Mouse (Mus musculus): Measurements from ENCODE around the gene Adamts3.

Gene Adamts3

DNA sequence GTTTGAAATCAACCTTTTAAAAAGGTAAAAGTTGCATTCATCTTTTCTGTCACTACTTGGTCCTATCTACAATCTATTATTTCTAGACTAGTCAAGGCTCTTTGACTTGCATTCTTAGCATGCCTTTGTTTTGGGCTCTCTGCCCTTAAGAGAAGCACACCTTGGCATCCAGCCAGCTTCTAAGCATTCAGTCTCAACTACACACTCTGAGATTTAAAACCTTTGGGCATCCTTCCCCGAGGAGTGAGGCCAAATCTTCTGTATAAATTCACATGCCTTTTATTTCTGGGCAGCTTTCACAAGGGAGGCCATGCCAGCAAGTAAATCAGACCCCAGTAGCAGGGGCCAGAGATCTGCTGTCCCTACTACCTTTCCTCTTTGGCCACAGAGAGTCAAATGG is 178.9 kb downstream of the Adamts3 start:
- peak; percentile 9 for DNase-seq

DNA sequence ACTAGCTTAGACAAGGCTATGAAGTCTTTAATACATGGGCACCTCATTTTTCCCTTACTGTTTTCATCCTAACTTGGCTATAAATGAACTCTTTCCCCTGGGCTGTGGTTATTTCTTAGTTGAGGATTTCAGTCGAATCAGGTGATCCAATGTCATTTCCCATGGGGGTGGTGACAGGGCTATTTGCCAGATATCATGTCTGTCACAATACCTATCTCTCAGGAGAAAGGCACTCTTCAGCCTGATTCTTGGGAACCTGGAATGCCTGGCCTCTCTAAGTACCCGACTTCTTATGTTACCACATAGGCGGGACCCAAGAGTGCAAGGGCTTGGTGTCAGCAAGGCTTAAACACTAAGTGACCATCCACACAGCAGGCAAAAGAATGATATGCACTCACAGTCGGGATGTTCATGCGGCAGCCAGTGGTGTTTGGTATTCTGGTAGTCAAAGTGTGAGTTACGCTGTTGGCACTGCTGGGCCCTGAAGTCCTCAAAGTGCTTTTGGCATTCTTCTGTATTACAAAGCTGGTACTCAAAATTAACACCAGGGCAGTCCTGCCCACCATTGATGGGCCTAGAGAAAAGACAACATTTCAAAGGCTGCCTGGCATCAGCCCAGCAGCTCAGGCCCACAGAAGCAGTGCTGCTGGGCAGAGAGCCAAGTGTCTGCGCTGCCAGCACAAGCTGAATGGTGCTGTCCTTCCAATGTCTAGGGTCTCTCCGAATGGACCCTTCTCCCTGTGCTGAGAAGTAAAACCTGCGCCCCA is 181.7 kb downstream of the Adamts3 start:
- no peak for DNase-seq

GRCm38 (mm10) chr5:89687826-89688225 is 195.3 kb downstream of the Adamts3 start:
- DNase-seq, result no peak

DNA sequence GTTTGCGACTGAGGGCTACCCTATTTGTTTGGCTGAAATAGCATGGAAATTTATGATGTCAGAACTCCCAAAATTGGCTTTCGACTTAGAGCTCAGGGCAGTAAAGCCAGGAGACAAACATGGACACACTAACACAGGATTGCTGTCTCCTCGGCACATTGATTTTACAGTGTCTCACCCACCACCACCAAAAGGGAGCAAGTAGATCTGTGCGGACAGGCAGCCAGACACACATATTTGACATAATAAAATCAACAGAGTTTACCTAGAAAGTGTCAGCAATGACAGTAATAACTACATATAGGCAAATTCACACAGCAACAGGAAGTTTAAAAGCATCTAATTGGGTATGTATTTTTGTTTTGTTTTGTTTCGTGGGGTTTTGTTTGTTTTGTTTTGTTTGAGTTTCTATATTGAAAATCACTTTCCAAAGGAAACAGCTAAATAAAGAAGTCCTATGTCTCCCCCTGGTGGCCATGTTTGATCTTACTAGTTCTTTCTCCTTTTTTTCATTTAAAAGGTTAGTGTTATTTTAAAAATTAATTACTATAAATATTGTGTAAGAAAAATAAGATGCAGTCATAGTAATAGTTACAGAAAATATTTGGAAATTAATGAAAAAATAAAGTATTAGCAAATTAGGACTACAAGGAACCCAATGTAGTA is 203.1 kb downstream of the Adamts3 start:
- DNase-seq, result peak; percentile 28

- DNase-seq, result no peak
Measured at GRCm38 (mm10) chr5:89678148-89678547, 205.0 kb downstream of the Adamts3 start.

GRCm38 (mm10) chr5:89674066-89674848 is 208.9 kb downstream of the Adamts3 start:
- DNase-seq, result no peak

DNA sequence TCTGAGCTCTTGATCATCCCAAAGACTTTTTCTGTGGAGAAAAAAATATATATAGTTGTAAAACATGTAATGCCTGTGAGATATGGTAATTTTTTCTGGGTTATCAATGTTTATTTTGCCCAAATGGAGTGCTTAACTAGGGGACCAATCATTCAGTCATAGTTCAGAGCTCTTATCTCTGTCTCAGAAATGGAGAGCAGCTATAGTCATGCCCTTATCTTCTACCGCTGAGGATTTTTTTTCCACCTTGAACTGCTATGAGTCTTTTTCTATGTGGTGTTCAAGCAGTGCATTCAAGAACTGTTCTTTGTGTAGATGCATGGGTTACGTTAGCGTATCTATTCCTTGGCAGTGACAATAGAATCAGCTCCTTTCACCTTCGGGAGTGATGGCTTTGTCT is 210.2 kb downstream of the Adamts3 start:
- DNase-seq, result no peak

GRCm38 (mm10) chr5:89654327-89654726 is 228.8 kb downstream of the Adamts3 start:
- no peak for DNase-seq

DNA sequence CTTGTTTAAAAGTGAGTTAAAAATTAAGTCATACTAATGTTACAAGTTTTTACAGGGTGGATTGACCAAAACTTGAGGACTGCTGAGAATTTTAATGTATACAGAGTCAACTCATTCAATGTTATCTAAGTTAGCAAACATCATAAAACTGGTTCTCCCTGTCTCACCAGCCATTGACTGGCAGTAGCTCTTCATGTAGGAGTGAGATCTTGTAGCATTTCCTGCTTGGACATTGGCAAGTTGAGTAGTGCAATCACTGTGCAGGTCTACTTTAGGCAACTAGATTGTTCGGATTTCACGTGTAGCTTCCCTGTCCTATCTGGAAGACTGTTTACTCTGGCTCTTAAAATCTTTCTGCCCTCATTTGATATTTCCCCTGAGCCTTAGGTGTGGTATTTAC is 229.3 kb downstream of the Adamts3 start:
- DNase-seq, result no peak

GRCm38 (mm10) chr5:89646940-89647339 is 236.2 kb downstream of the Adamts3 start:
- DNase-seq, result no peak

DNA sequence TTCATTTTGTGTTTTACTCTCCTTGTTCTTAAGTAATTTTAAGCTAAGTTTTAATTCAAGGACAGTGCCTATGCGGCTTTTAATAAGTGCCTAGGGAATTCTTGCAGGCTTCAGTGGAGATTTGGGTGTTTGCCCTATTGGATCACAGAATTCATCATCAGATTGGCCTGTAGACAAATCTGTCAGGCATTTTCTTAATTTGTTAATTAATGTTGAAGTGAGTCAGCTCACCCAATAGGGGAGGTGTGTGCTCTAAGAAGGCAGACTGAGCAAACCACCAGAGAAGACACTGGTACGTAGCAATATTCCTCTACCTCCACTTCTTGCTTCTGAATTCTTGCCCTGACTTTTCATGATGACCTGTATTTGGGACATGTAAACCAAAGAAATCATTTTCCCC is 247.7 kb downstream of the Adamts3 start:
- no peak for DNase-seq

DNA sequence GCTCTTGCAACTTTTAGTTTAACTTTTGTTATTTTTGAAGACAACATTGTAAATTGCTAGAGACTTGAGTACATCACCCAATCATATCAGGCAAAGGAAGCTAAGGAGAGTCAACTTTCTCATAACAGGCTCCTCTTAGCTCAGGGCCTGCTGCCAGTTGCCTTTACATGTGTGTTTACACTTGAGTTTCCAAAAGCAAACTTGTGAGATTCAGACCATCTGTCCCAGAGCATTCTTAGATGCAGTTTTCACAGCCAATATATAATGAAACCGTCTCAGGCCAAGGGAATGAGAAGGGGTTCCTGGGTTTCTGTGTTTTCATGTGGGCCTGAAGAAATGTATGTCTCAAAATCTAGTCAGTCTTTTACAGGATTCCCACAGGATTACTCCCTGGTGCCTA is 251.5 kb downstream of the Adamts3 start:
- DNase-seq, result no peak
